ENCODE assay signal across 11 mouse cellular contexts in the genomic region with DNA sequence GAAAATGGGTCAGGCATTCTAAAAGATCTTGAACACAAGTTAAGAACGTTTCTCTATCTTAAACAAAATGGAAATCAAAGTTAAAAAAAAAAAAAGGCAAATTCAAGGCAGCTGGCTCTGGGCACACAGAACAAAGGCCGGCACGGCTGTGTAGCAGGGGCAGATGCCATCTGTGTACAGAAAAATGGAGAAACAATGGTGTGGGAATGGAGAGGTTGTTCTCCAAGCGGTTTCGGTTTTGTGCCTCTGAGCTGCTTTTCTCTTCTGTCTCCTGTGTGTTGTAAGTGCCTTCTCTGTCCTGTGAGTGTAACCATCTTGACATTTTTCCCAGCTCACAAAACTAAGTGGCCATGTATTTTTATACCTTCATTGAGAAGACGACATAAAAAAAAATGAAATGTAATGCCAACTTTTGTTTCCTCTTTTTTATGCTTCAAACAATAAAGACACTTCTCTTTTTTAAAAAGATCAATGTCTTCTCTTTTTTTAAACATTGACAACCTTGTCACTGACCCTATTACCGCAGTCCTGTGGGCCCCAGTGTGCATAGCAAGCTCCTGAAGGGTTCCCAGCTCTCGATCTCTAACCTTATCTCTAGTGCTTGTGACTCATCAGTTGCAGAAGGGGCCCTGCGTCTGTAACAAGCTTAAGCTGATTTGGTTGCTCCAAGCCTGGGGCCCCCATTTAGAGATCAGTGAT.
DNase-seq lines count a peak whose midpoint lies in the region; ATAC-seq lines count a peak whose summit lies in the region.
"Had no signal": no experiment of that assay in that cellular context is flagged by ENCODE, and none has a peak within 500 bp of the region (broad histone marks: within the 10 kb centered on the region; RNA-seq: fewer than 3 reads in every experiment).

No protein-coding gene starts in this region.

- H3K4me1 ChIP-seq in forebrain, embryonic 10.5 days = peaks cover 35% of the 10 kb centered on the region
- H3K4me1 ChIP-seq in forebrain, embryonic 11.5 days (replicated peaks; ENCODE audit: control insufficient read depth, insufficient read depth, low read length) = 0 out of 2 replicates have a peak, but pooled peaks cover 4% of the 10 kb centered on the region
- peaks cover 7% of the 10 kb centered on the region for H3K4me1 ChIP-seq in midbrain, embryonic 15.5 days

- no peak overlapping the region for H3K4me3 ChIP-seq in forebrain, embryonic 10.5 days
- no peak overlapping the region for H3K4me3 ChIP-seq in forebrain, embryonic 11.5 days (ENCODE audit: low read depth, low read length)
- H3K4me3 ChIP-seq in midbrain, embryonic 15.5 days = no peak overlapping the region
- H3K4me3 ChIP-seq: gastrocnemius, adult 2 months had no signal

- no peaks in the 10 kb centered on the region for H3K9me3 ChIP-seq in forebrain, embryonic 10.5 days
- no peaks in the 10 kb centered on the region for H3K9me3 ChIP-seq in forebrain, embryonic 11.5 days (ENCODE audit: control insufficient read depth, low read length)
- H3K9me3 ChIP-seq in midbrain, embryonic 15.5 days = no peaks in the 10 kb centered on the region

- no peak for ATAC-seq in forebrain, embryonic 11.5 days (replicated peaks; ENCODE audit: low FRiP score)
- peak; percentile 65; the same call in 1 of the 2 replicates for ATAC-seq in midbrain, embryonic 15.5 days (replicated peaks)

- 83% methylated on average over 9 of the region's 9 CpGs for WGBS in forebrain, embryonic 10.5 days
- WGBS in forebrain, embryonic 11.5 days = 65% methylated on average over 9 of the region's 9 CpGs
- 39% methylated on average over 9 of the region's 9 CpGs for WGBS in midbrain, embryonic 15.5 days

- no peak overlapping the region for H3K4me2 ChIP-seq in forebrain, embryonic 11.5 days (ENCODE audit: low read depth, low read length, severe bottlenecking)
- H3K4me2 ChIP-seq in midbrain, embryonic 15.5 days = no peak overlapping the region

- peaks cover 32% of the 10 kb centered on the region for H3K36me3 ChIP-seq in forebrain, embryonic 10.5 days (replicated peaks)
- H3K36me3 ChIP-seq in forebrain, embryonic 11.5 days (ENCODE audit: control insufficient read depth, insufficient read depth, low read length) = no peaks in the 10 kb centered on the region; the same call in 1 of the 2 replicates
- H3K36me3 ChIP-seq in midbrain, embryonic 15.5 days (replicated peaks) = no peaks in the 10 kb centered on the region

- H3K9ac ChIP-seq in forebrain, embryonic 11.5 days (ENCODE audit: low read length) = no peak overlapping the region
- H3K9ac ChIP-seq in midbrain, embryonic 15.5 days = no peak overlapping the region

- H3K27ac ChIP-seq in forebrain, embryonic 10.5 days = 0 out of 2 replicates have a peak overlapping the region, but pooled peaks have one; percentile 12
- no peak overlapping the region for H3K27ac ChIP-seq in forebrain, embryonic 11.5 days (ENCODE audit: low read depth, low read length)
- H3K27ac ChIP-seq in midbrain, embryonic 15.5 days = no peak overlapping the region
- H3K27ac ChIP-seq: gastrocnemius, adult 2 months had no signal

- H3K27me3 ChIP-seq in forebrain, embryonic 10.5 days (ENCODE audit: poor library complexity, severe bottlenecking) = no peaks in the 10 kb centered on the region
- H3K27me3 ChIP-seq in forebrain, embryonic 11.5 days (ENCODE audit: control insufficient read depth, insufficient read depth, low read length) = no peaks in the 10 kb centered on the region
- H3K27me3 ChIP-seq in midbrain, embryonic 15.5 days (replicated peaks) = no peaks in the 10 kb centered on the region

- no peak for DNase-seq in forebrain, embryonic 10.5 days (ENCODE audit: extremely low spot score, low spot score)
- DNase-seq in forebrain, embryonic 11.5 days (ENCODE audit: low spot score) = no peak
- peak; percentile 9 for DNase-seq in c-Kit-negative CD71-positive TER-119-positive erythroid progenitor cells, embryonic 14.5 days (ENCODE audit: low read depth, low spot score)
- DNase-seq in induced T-regulatory cell, adult 2 months (ENCODE audit: low read depth) = peak; percentile 25
- no peak for DNase-seq in left cerebral cortex, adult 8-10 months (ENCODE audit: low spot score in 2 of 2)
- no peak for DNase-seq in spleen, adult 12 weeks (ENCODE audit: low spot score)
- DNase-seq in adrenal gland, postnatal 10 days = no peak
- DNase-seq: gastrocnemius, adult 2 months; kidney, adult 18-20 months; right cerebral cortex, postnatal 4 days had no signal

Comparison
In these comparisons a context has a peak if more than half of its experiments do, and no peak if none do; other contexts are left out.
1. DNase-seq: peak in c-Kit-negative CD71-positive TER-119-positive erythroid progenitor cells, embryonic 14.5 days (single experiment) and induced T-regulatory cell, adult 2 months (single experiment); none in forebrain, embryonic 10.5 days (single experiment), forebrain, embryonic 11.5 days (single experiment), left cerebral cortex, adult 8-10 months (0 of 2), spleen, adult 12 weeks (single experiment) and adrenal gland, postnatal 10 days (single experiment).